Mouse (Mus musculus): Measurements from ENCODE around the gene Ptges.

DNA sequence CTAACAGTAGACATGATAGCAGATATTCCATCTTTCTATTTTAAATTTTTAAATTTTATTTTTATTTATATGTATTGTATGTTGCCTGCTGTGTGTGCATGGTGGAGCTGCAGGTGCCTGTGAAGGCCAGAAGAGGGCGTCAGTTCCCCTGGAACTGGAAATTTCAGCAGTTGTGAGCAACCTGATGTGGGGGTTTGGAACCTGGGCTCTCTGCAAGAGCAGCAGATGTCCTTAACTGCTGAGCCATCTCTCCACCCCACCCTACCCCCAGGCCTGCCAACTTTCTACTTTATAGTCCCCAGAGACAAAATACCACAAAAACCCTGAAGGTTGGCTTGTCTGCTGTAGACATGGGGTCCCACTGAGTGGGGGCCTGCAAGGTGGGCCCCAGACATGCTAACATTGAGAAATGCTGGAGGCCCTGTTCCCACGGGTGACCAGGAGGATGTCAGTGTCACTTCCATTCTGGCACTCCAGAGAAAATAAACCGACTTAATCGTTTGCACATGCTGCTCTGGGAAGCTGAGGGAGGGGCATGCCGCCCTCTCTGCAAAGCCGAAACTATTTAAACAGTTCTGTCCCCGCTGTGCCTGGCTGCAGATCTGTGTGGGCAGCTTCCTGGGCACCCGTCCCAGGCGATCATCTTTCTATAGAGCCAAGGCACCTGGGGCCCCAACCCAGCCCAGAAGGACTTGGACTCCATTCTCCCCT is 44.1 kb downstream of the Ptges start:
- TF ChIP-seq POLR2A (IDR thresholded peaks at IDR 0.05; ENCODE audit: insufficient read depth, low read depth, low read length), result no peak
- no peak for TF ChIP-seq CTCF (IDR thresholded peaks at IDR 0.05; ENCODE audit: insufficient read depth, low read depth, low read length)

Measured in olfactory bulb, adult 2 months (tissue).